In the genomic region with DNA sequence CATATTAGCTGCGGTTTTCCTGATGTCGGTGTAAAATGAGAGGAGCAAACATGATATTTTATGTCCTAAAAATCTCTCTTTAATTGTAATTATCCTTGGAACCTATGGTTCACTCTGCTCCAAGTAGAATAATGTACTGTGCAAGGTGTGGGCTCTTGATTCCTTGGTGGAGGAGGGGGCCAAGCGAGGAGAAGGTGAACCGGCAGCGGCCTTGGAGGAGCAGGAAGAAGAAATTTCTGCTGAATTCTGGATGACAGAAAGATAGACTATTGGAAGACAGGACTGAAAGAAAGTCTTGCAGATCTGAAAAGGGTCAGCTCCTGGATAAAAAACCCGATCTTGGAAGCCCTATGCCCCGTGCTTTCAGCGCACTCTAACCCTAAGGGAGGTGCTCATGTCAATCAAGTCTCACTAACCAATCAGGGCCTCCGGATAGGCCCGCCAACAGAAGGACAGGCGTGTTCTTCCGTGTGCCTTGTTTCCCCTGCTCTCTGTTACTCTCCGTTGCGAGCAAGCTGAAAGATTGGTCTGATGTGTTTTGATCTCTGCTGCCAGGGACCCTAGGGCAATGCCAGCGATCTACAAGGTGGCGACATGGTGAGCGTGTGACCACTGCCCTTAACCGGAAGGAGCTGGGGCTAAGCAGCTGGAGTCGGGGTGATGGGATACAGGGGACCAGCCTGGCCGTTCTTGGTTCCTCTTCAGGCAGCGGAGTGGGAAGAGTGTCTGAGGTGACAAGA, we compare ENCODE assay signal across 8 mouse cellular contexts. TPM values are rescaled to one million over a fixed set of nuclear protein-coding genes. Genes with fewer than 3 reads are reported as not detected.
DNase-seq lines count a peak whose midpoint lies in the region; ATAC-seq and TF ChIP-seq lines count a peak whose summit lies in the region.
"Not testable (repeated sequence)": the region's sequence is repeated elsewhere in the genome, so short reads cannot be mapped to it uniquely, and the experiment has no call there.

TSS of gene Zfp808 (plus strand) at position 455 of the 740 bp plus-strand sequence.

- WGBS in heart, embryonic 10.5 days, result 7% methylated on average over 21 of the region's 21 CpGs
- WGBS in limb, embryonic 12.5 days, result 7% methylated on average over 21 of the region's 21 CpGs
- WGBS in midbrain, embryonic 13.5 days, result 4% methylated on average over 21 of the region's 21 CpGs

- peak; percentile 83 for DNase-seq in A20 (ENCODE audit: low read depth, low spot score)
- DNase-seq in heart, embryonic 10.5 days (ENCODE audit: low spot score), result peak; percentile 83
- peak; percentile 71 for DNase-seq in kidney, adult 9 months
- peak; percentile 26 to 44 for DNase-seq in spleen, adult 18-20 months

- H3K36me3 ChIP-seq in heart, embryonic 10.5 days; limb, embryonic 12.5 days; midbrain, embryonic 13.5 days: not testable (repeated sequence)

- not testable (repeated sequence) for TF ChIP-seq CTCF in bone marrow macrophage, adult 2 months (IDR thresholded peaks at IDR 0.05; ENCODE audit: low read depth, low read length); embryonic fibroblast, embryonic 13.5 days (IDR thresholded peaks at IDR 0.05; ENCODE audit: borderline replicate concordance, insufficient read depth, low read length)

- peak within 1 kb of the TSS; percentile 90 for H3K4me3 ChIP-seq in bone marrow macrophage, adult 2 months (ENCODE audit: insufficient read depth, low read length)
- H3K4me3 ChIP-seq in embryonic fibroblast, embryonic 13.5 days (ENCODE audit: insufficient read depth, low read length), result peak within 1 kb of the TSS; percentile 69
- H3K4me3 ChIP-seq in heart, embryonic 10.5 days, result peak within 1 kb of the TSS; percentile 68
- H3K4me3 ChIP-seq in limb, embryonic 12.5 days (replicated peaks), result peak within 1 kb of the TSS; percentile 59
- peak within 1 kb of the TSS; percentile 61 for H3K4me3 ChIP-seq in midbrain, embryonic 13.5 days (replicated peaks)

- not testable (repeated sequence) for H3K9me3 ChIP-seq in heart, embryonic 10.5 days; limb, embryonic 12.5 days; midbrain, embryonic 13.5 days

- not testable (repeated sequence) for TF ChIP-seq POLR2A in bone marrow macrophage, adult 2 months (IDR thresholded peaks at IDR 0.05; ENCODE audit: borderline replicate concordance, low read depth, low read length)
- peak; percentile 68 for TF ChIP-seq POLR2A in embryonic fibroblast, embryonic 13.5 days (IDR thresholded peaks at IDR 0.05; ENCODE audit: low read depth, low read length)

- peak; percentile 75; the same call in 1 of the 2 replicates for ATAC-seq in limb, embryonic 12.5 days (ENCODE audit: insufficient number of reproducible peaks, insufficient read depth, low FRiP score, low TSS enrichment, low read depth)
- peak; percentile 95 for ATAC-seq in midbrain, embryonic 13.5 days

- H3K9ac ChIP-seq in limb, embryonic 12.5 days (replicated peaks), result peak within 1 kb of the TSS; percentile 63
- H3K9ac ChIP-seq in midbrain, embryonic 13.5 days (replicated peaks), result peak within 1 kb of the TSS; percentile 71

- peak within 1 kb of the TSS; percentile 50 for H3K4me2 ChIP-seq in limb, embryonic 12.5 days
- peak within 1 kb of the TSS; percentile 57 for H3K4me2 ChIP-seq in midbrain, embryonic 13.5 days (replicated peaks)

- not testable (repeated sequence) for H3K27me3 ChIP-seq in heart, embryonic 10.5 days (ENCODE audit: insufficient read depth, poor library complexity, severe bottlenecking); limb, embryonic 12.5 days; midbrain, embryonic 13.5 days

- H3K27ac ChIP-seq in bone marrow macrophage, adult 2 months (ENCODE audit: insufficient read depth, low read depth, low read length), result peak within 1 kb of the TSS; percentile 25; the same call in 1 of the 2 replicates
- not testable (repeated sequence) for H3K27ac ChIP-seq in embryonic fibroblast, embryonic 13.5 days (ENCODE audit: insufficient read depth, low read length); midbrain, embryonic 13.5 days
- peak within 1 kb of the TSS; percentile 87 for H3K27ac ChIP-seq in heart, embryonic 10.5 days
- H3K27ac ChIP-seq in limb, embryonic 12.5 days, result peak within 1 kb of the TSS; percentile 46; the same call in 1 of the 2 replicates

- not testable (repeated sequence) for H3K4me1 ChIP-seq in bone marrow macrophage, adult 2 months (ENCODE audit: control insufficient read depth, insufficient read depth, low read length); embryonic fibroblast, embryonic 13.5 days (ENCODE audit: control insufficient read depth, insufficient read depth, low read length); heart, embryonic 10.5 days; limb, embryonic 12.5 days (replicated peaks); midbrain, embryonic 13.5 days (replicated peaks)

RNA-seq across cellular contexts. Expression of gene Zfp808, which starts in this region (rescaled TPM):
- 2.1 and 2.4 TPM in 2 replicates for polyA plus RNA-seq in bone marrow macrophage, adult 2 months (2012; ENCODE audit: insufficient read depth, insufficient read length, missing spikeins)
- 2.5 and 6.5 TPM in 2 replicates for polyA plus RNA-seq in embryonic fibroblast, embryonic 13.5 days (2011; ENCODE audit: insufficient read length, low read depth, missing spikeins)
- polyA plus RNA-seq in heart, embryonic 10.5 days (2016; fragmentation: Nextera tagmentation; extraction: Ambion mirVana), result 8.8 and 11.2 TPM in 2 replicates
- polyA plus RNA-seq in limb, embryonic 12.5 days (2016; fragmentation: Nextera tagmentation; extraction: Ambion mirVana), result 14.9 and 16.1 TPM in 2 replicates
- polyA plus RNA-seq in midbrain, embryonic 13.5 days (2015; fragmentation: Nextera tagmentation; extraction: Ambion mirVana), result 5.4 and 5.5 TPM in 2 replicates
